Mouse (Mus musculus) bone marrow, adult 2 months (tissue): ENCODE results near the gene Col6a1. TPM values are rescaled to one million over a fixed set of nuclear protein-coding genes. Genes with fewer than 3 reads are reported as not detected.

ENCODE experiments used
- H3K27ac ChIP-seq: fragments of 200-500 bp; 2 replicates; pipeline ENCODE4 v1.5.1; 2012; ENCODE audit warnings: low read depth, mild to moderate bottlenecking, control low read depth, inconsistent platforms, low read length; ENCODE audit not compliant: control insufficient read depth, poor library complexity, insufficient read depth
- H3K4me1 ChIP-seq: fragments of 200-500 bp; 2 replicates; pipeline ENCODE4 v1.6.1; 2011; ENCODE audit warnings: low read length; ENCODE audit not compliant: control insufficient read depth, insufficient read depth
- H3K4me3 ChIP-seq: fragments of 200-500 bp; replicated peaks from 2 replicates; pipeline ENCODE3; 2011; ENCODE audit warnings: mild to moderate bottlenecking, low read depth, low read length, control low read depth; ENCODE audit not compliant: control insufficient read depth
- CTCF ChIP-seq: fragments of 200-500 bp; IDR thresholded peaks from 2 replicates; pipeline ENCODE4 v1.5.1; 2011; ENCODE audit warnings: low read length, control low read depth; ENCODE audit not compliant: control insufficient read depth, insufficient read depth
- POLR2A ChIP-seq: fragments of 200-500 bp; IDR thresholded peaks from 2 replicates; pipeline ENCODE4 v1.6.1; 2011; ENCODE audit warnings: low read depth, mild to moderate bottlenecking, control low read depth, low read length, borderline replicate concordance; ENCODE audit not compliant: control insufficient read depth
- WGBS: fragments of 180-500 bp; shearing (Covaris S2); methylation state at CpG from one replicate; pipeline ENCODE4 v1.1.7; 2018; 5-methylcytosine and 5-hydroxymethylcytosine counted together
- polyA plus RNA-seq: library from polyadenylated mRNA; stranded (reverse); fragments of >200 nt; gene quantifications from 2 replicates; pipeline ENCODE4 v1.2.4, GENCODE M21; 2011; ENCODE audit warnings: low replicate concordance; ENCODE audit not compliant: missing spikeins, insufficient read depth, insufficient read length

Col6a1 gene
- 13.4 and 14.9 TPM in 2 replicates for polyA plus RNA-seq

GRCm38 (mm10) chr10:76725682-76726285, at the start of gene Col6a1:
Col6a1 (minus strand) TSS chr10:76726168.
- WGBS: 45% methylated on average over 9 of the region's 9 CpGs
- Histone ChIP-seq H3K4me1 (no peaks in the 10 kb centered on the region), H3K27ac (no peak within 1 kb of the TSS), H3K4me3 (no peak within 1 kb of the TSS)
- TF ChIP-seq CTCF: no peak
- TF ChIP-seq POLR2A: no peak

- no peaks in the 10 kb centered on the region for H3K4me1 ChIP-seq
- H3K27ac ChIP-seq: no peak overlapping the region
- H3K4me3 ChIP-seq: no peak overlapping the region
- TF ChIP-seq CTCF: no peak
- no peak for TF ChIP-seq POLR2A
- 83% methylated on average over 3 of the region's 3 CpGs for WGBS
These were observed 45.7 kb upstream of the Col6a1 start for GRCm38 (mm10) chr10:76771624-76772023.

GRCm38 (mm10) chr10:76771086-76771485, 45.1 kb upstream of the Col6a1 start:
- Histone ChIP-seq H3K27ac (no peak overlapping the region), H3K4me3 (no peak overlapping the region), H3K4me1 (no peaks in the 10 kb centered on the region)
- TF ChIP-seq POLR2A (no peak), CTCF (no peak)
- 88% methylated on average over 5 of the region's 5 CpGs for WGBS

- H3K27ac ChIP-seq: no peak overlapping the region
- WGBS: 86% methylated on average over 6 of the region's 6 CpGs
- no peaks in the 10 kb centered on the region for H3K4me1 ChIP-seq
- no peak overlapping the region for H3K4me3 ChIP-seq
- TF ChIP-seq CTCF (no peak), POLR2A (no peak)
These were observed 43.6 kb upstream of the Col6a1 start for GRCm38 (mm10) chr10:76769581-76769980.

- TF ChIP-seq CTCF (no peak), POLR2A (no peak)
- 85% methylated on average over 1 of the region's 1 CpGs for WGBS
- Histone ChIP-seq H3K4me1 (no peaks in the 10 kb centered on the region), H3K27ac (no peak overlapping the region), H3K4me3 (no peak overlapping the region)
These were observed 40.2 kb upstream of the Col6a1 start for GRCm38 (mm10) chr10:76766196-76766595.

GRCm38 (mm10) chr10:76764927-76765326, 39.0 kb upstream of the Col6a1 start:
- H3K4me1 ChIP-seq: no peaks in the 10 kb centered on the region
- 73% methylated on average over 4 of the region's 4 CpGs for WGBS
- TF ChIP-seq CTCF (no peak), POLR2A (no peak)
- no peak overlapping the region for H3K4me3 ChIP-seq
- H3K27ac ChIP-seq: no peak overlapping the region

GRCm38 (mm10) chr10:76763016-76763415, 37.0 kb upstream of the Col6a1 start:
- H3K4me3 ChIP-seq: no peak overlapping the region
- TF ChIP-seq POLR2A: no peak
- TF ChIP-seq CTCF: no peak
- H3K4me1 ChIP-seq: no peaks in the 10 kb centered on the region
- WGBS: 82% methylated on average over 12 of the region's 12 CpGs
- no peak overlapping the region for H3K27ac ChIP-seq

- Histone ChIP-seq H3K27ac (no peak overlapping the region), H3K4me1 (no peaks in the 10 kb centered on the region), H3K4me3 (no peak overlapping the region)
- 85% methylated on average over 7 of the region's 7 CpGs for WGBS
- no peak for TF ChIP-seq CTCF
- no peak for TF ChIP-seq POLR2A
These were observed 36.4 kb upstream of the Col6a1 start for GRCm38 (mm10) chr10:76762411-76762810.

GRCm38 (mm10) chr10:76759878-76760277, 33.9 kb upstream of the Col6a1 start:
- Histone ChIP-seq H3K4me1 (no peaks in the 10 kb centered on the region), H3K4me3 (no peak overlapping the region), H3K27ac (no peak overlapping the region)
- WGBS: 83% methylated on average over 5 of the region's 5 CpGs
- TF ChIP-seq POLR2A: no peak
- TF ChIP-seq CTCF: no peak
